Mouse (Mus musculus): ENCODE results near the gene Spata16. TPM values are rescaled to one million over a fixed set of nuclear protein-coding genes. Genes with fewer than 3 reads are reported as not detected.

Spata16 gene
- total and polyA plus RNA-seq, 3 experiments = not detected

GRCm38 (mm10) chr3:26874706-26875105, 237.3 kb downstream of the Spata16 start:
- H3K9me3 ChIP-seq (replicated peaks; ENCODE audit: low read length) = no peaks in the 10 kb centered on the region
- no peaks in the 10 kb centered on the region for H3K36me3 ChIP-seq (replicated peaks in 1 of 2; ENCODE audit: control insufficient read depth in 1 of 2, insufficient read depth in 1 of 2, low read length in 1 of 2)
- dilution Hi-C loops (cut with MboI; ENCODE audit: extremely low pct_ligation_motif_present, extremely low pct_unique_long_range_greater_than_20kb, low sequenced_read_pairs) = no loop called here
- H3K4me3 ChIP-seq (replicated peaks in 1 of 3; ENCODE audit: low read depth in 2 of 3, low read length in 2 of 3, poor library complexity in 1 of 3) = no peak overlapping the region
- TF ChIP-seq ELF1 (IDR thresholded peaks at IDR 0.05; ENCODE audit: low read depth, low read length) (no peak), TBP (conservative IDR thresholded peaks at IDR 0.05; ENCODE audit: low read depth, low read length) (no peak), ETS1 (conservative IDR thresholded peaks at IDR 0.05; ENCODE audit: low read depth, low read length) (no peak), MXI1 (IDR thresholded peaks at IDR 0.05; ENCODE audit: low read depth, low read length) (no peak), ZKSCAN1 (IDR thresholded peaks at IDR 0.05; ENCODE audit: borderline replicate concordance, low read depth, low read length) (no peak), USF2 (conservative IDR thresholded peaks at IDR 0.05; ENCODE audit: low read depth, low read length) (no peak), NELFE (IDR thresholded peaks at IDR 0.05; ENCODE audit: low read depth, low read length) (no peak), MAZ (IDR thresholded peaks at IDR 0.05; ENCODE audit: low read depth, low read length) (no peak), USF1 (IDR thresholded peaks at IDR 0.05; ENCODE audit: low read depth, low read length) (no peak), ZMIZ1 (IDR thresholded peaks at IDR 0.05; ENCODE audit: low read depth, low read length) (no peak), E2F4 (IDR thresholded peaks at IDR 0.05; ENCODE audit: insufficient replicate concordance, low read depth, low read length) (no peak)
- no peaks in the 10 kb centered on the region for H3K79me2 ChIP-seq (replicated peaks; ENCODE audit: control insufficient read depth, extremely low read depth, insufficient read depth, poor library complexity, severe bottlenecking)
- no peak for DNase-seq (ENCODE audit: extremely low read depth)
- no peak overlapping the region for H3K27ac ChIP-seq (ENCODE audit: insufficient read depth, low read depth)
- H3K4me2 ChIP-seq (ENCODE audit: insufficient read depth, low read depth, poor library complexity, severe bottlenecking) = no peak overlapping the region
- no peaks in the 10 kb centered on the region for H3K27me3 ChIP-seq (replicated peaks)
- in situ Hi-C loops (cut with MboI; ENCODE audit: low pct_ligation_motif_present, low pct_unique_long_range_greater_than_20kb, low sequenced_read_pairs) = no loop called here
- H3K9ac ChIP-seq (ENCODE audit: insufficient read depth, low read depth) = no peak overlapping the region
- H3K4me1 ChIP-seq (ENCODE audit: control insufficient read depth in 1 of 2, insufficient read depth in 2 of 2) = no peaks in the 10 kb centered on the region

- Histone ChIP-seq H3K9ac (ENCODE audit: insufficient read depth, low read depth) (no peak overlapping the region), H3K27ac (ENCODE audit: insufficient read depth, low read depth) (no peak overlapping the region), H3K79me2 (replicated peaks; ENCODE audit: control insufficient read depth, extremely low read depth, insufficient read depth, poor library complexity, severe bottlenecking) (no peaks in the 10 kb centered on the region), H3K36me3 (replicated peaks in 1 of 2; ENCODE audit: control insufficient read depth in 1 of 2, insufficient read depth in 1 of 2, low read length in 1 of 2) (no peaks in the 10 kb centered on the region), H3K4me1 (ENCODE audit: control insufficient read depth in 1 of 2, insufficient read depth in 2 of 2) (no peaks in the 10 kb centered on the region), H3K27me3 (replicated peaks) (no peaks in the 10 kb centered on the region), H3K9me3 (replicated peaks; ENCODE audit: low read length) (no peaks in the 10 kb centered on the region), H3K4me3 (replicated peaks in 1 of 3; ENCODE audit: low read depth in 2 of 3, low read length in 2 of 3, poor library complexity in 1 of 3) (no peak overlapping the region), H3K4me2 (ENCODE audit: insufficient read depth, low read depth, poor library complexity, severe bottlenecking) (no peak overlapping the region)
- TF ChIP-seq TCF12 (IDR thresholded peaks at IDR 0.05; ENCODE audit: low read depth, low read length) = no peak
- no peak for TF ChIP-seq SMC3 (IDR thresholded peaks at IDR 0.05; ENCODE audit: low read depth, low read length)
- no peak for TF ChIP-seq GABPA (IDR thresholded peaks at IDR 0.05; ENCODE audit: insufficient replicate concordance, low read depth, low read length)
- TF ChIP-seq ZKSCAN1 (IDR thresholded peaks at IDR 0.05; ENCODE audit: borderline replicate concordance, low read depth, low read length) = no peak
- TF ChIP-seq BHLHE40 (IDR thresholded peaks at IDR 0.05; ENCODE audit: low read depth, low read length) = no peak
- TF ChIP-seq IRF4 (IDR thresholded peaks at IDR 0.05; ENCODE audit: low read depth, low read length) = no peak
- TF ChIP-seq TBP (conservative IDR thresholded peaks at IDR 0.05; ENCODE audit: low read depth, low read length) = no peak
- TF ChIP-seq NELFE (IDR thresholded peaks at IDR 0.05; ENCODE audit: low read depth, low read length) = no peak
- TF ChIP-seq CTCF (conservative IDR thresholded peaks at IDR 0.05 in 1 of 2, IDR thresholded peaks at IDR 0.05 in 1 of 2; ENCODE audit: low read depth in 2 of 2, low read length in 2 of 2) = no peak
- no peak for TF ChIP-seq POLR2A (IDR thresholded peaks at IDR 0.05; ENCODE audit: low read depth, low read length)
- no peak for TF ChIP-seq JUN (IDR thresholded peaks at IDR 0.05; ENCODE audit: insufficient read depth, low read depth, low read length)
- TF ChIP-seq ETS1 (conservative IDR thresholded peaks at IDR 0.05; ENCODE audit: low read depth, low read length) = no peak
- TF ChIP-seq EP300 (IDR thresholded peaks at IDR 0.05; ENCODE audit: low read length) = no peak
- DNase-seq (ENCODE audit: extremely low read depth) = no peak
- dilution Hi-C loops (cut with MboI; ENCODE audit: extremely low pct_ligation_motif_present, extremely low pct_unique_long_range_greater_than_20kb, low sequenced_read_pairs) = no loop called here
- in situ Hi-C loops (cut with MboI; ENCODE audit: low pct_ligation_motif_present, low pct_unique_long_range_greater_than_20kb, low sequenced_read_pairs) = no loop called here
Measured at GRCm38 (mm10) chr3:26877291-26877690, 239.9 kb downstream of the Spata16 start.

Data from CH12.LX (cell line).